Mouse (Mus musculus) stomach, postnatal 0 days (tissue): ENCODE results near the gene Hexim1. TPM values are rescaled to one million over a fixed set of nuclear protein-coding genes. Genes with fewer than 3 reads are reported as not detected.
A peak's percentile ranks its signal among the peaks of the same experiment; 100 is the strongest.

Experiments
- ATAC-seq: fragments of 200-750 bp; cut with Nextera tagmentation; 2 replicates; pipeline ENCODE4 v1.8.0; 2017; ENCODE audit not compliant: low FRiP score, low TSS enrichment
- DNase-seq: peaks from one replicate; pipeline ENCODE4 v3.0.0-alpha.2; 2016; ENCODE audit warnings: low spot score
- H3K27ac ChIP-seq: fragments of 300-500 bp; sonication (generic); replicated peaks from 2 replicates; pipeline ENCODE4 v1.5.1; 2014; ENCODE audit warnings: mild to moderate bottlenecking, control low read depth
- H3K27me3 ChIP-seq: fragments of 300-500 bp; sonication (generic); 2 replicates; pipeline ENCODE4 v1.6.1; 2014; ENCODE audit warnings: low read length; ENCODE audit not compliant: control insufficient read depth, insufficient read depth
- H3K36me3 ChIP-seq: fragments of 300-500 bp; sonication (generic); 2 replicates; pipeline ENCODE4 v1.6.1; 2014; ENCODE audit warnings: low read length, mixed read lengths; ENCODE audit not compliant: control insufficient read depth, insufficient read depth
- H3K4me1 ChIP-seq: fragments of 300-500 bp; sonication (generic); replicated peaks from 2 replicates; pipeline ENCODE4 v1.6.1; 2014; ENCODE audit warnings: antibody characterized with exemption; ENCODE audit not compliant: control insufficient read depth, insufficient read depth
- H3K4me2 ChIP-seq: fragments of 300-500 bp; sonication (generic); replicated peaks from 2 replicates; pipeline ENCODE4 v1.6.1; 2014; ENCODE audit warnings: low read depth, mild to moderate bottlenecking, control low read depth, moderate library complexity
- H3K4me3 ChIP-seq: fragments of 300-500 bp; sonication (generic); 2 replicates; pipeline ENCODE4 v1.5.1; 2014; ENCODE audit warnings: low read depth, low read length, control low read depth
- H3K9ac ChIP-seq: fragments of 300-500 bp; sonication (generic); 2 replicates; pipeline ENCODE4 v1.6.1; 2014; ENCODE audit warnings: mild to moderate bottlenecking, low read length, control low read depth, mixed read lengths
- H3K9me3 ChIP-seq: fragments of 300-500 bp; sonication (generic); 2 replicates; pipeline ENCODE4 v1.6.1; 2016; ENCODE audit warnings: low read length; ENCODE audit not compliant: control insufficient read depth
- CTCF ChIP-seq: IDR thresholded peaks from 2 replicates; pipeline ENCODE4 v1.5.1; 2016; ENCODE audit warnings: antibody characterized with exemption, low read depth, mild to moderate bottlenecking, moderate library complexity
- EP300 ChIP-seq: optimal IDR thresholded peaks from 2 replicates; pipeline ENCODE3; 2016; ENCODE audit warnings: antibody characterized with exemption
- WGBS: fragments of 180-500 bp; shearing (Covaris S2); extraction: QIAGEN DNeasy Blood & Tissue Kit; methylation state at CpG from one replicate; pipeline ENCODE4 v1.1.7; 2014; 5-methylcytosine and 5-hydroxymethylcytosine counted together
- polyA plus RNA-seq: library from polyadenylated mRNA; unstranded; fragments of >200 nt; fragmentation: Nextera tagmentation; extraction: Ambion mirVana; gene quantifications from 2 replicates; pipeline ENCODE4 v1.2.1, GENCODE M21; 2015

The Hexim1 gene
- polyA plus RNA-seq, 1 experiment from 2014 or later = 3.8 TPM

DNA sequence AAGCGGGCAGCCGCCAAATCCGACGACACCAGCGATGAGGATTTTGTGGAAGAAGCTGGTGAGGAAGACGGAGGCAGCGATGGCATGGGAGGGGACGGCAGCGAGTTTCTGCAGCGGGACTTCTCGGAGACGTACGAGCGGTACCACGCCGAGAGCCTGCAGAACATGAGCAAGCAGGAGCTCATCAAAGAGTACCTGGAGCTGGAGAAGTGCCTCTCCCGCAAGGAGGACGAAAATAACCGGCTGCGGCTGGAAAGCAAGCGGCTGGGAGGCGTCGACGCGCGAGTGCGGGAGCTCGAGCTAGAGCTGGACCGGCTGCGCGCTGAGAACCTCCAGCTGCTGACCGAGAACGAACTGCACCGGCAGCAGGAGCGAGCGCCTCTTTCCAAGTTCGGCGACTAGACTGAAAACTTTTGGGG is 1.6 kb downstream of the Hexim1 start:
- Histone ChIP-seq H3K4me2 (peak overlapping the region; percentile 86), H3K36me3 (no peaks in the 10 kb centered on the region), H3K27me3 (no peaks in the 10 kb centered on the region), H3K4me3 (peak overlapping the region; percentile 70), H3K9ac (peak overlapping the region; percentile 64), H3K9me3 (no peaks in the 10 kb centered on the region), H3K27ac (peak overlapping the region; percentile 91), H3K4me1 (peaks cover 10% of the 10 kb centered on the region)
- TF ChIP-seq EP300 = no peak
- TF ChIP-seq CTCF = no peak
- DNase-seq (peak; percentile 67), ATAC-seq (no peak)
- under 1% methylated on average over 38 of the region's 38 CpGs for WGBS

DNA sequence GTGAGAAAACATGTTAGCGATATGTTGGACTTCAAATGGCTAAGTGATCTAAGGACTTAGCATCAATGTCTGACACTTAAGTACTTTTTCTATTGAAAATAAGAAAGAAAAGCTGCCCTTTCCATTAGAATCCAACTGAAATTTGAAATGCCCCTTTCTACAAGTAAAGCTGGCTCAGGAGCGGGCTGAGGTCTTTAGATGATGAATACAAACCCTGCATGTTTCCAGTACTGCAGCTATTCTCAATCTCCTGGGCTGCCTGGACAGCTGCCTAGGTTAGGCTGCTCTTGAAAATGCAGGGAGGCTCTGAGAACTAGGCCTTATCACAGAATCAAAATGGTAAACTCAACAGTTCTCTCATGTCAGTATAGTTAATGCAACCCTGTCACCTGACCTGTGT is 2.8 kb downstream of the Hexim1 start:
- no peak overlapping the region for H3K9ac ChIP-seq
- H3K4me3 ChIP-seq = peak overlapping the region; percentile 70; the same call in 1 of the 2 replicates
- peak overlapping the region; percentile 86 for H3K4me2 ChIP-seq
- peaks cover 9% of the 10 kb centered on the region; the same call in 1 of the 2 replicates for H3K4me1 ChIP-seq
- H3K27ac ChIP-seq = no peak overlapping the region
- DNase-seq (no peak), ATAC-seq (no peak)
- H3K9me3 ChIP-seq = no peaks in the 10 kb centered on the region
- no peaks in the 10 kb centered on the region for H3K36me3 ChIP-seq
- TF ChIP-seq EP300 (no peak), CTCF (no peak)
- no peaks in the 10 kb centered on the region for H3K27me3 ChIP-seq
- WGBS = 66% methylated on average over 2 of the region's 2 CpGs

DNA sequence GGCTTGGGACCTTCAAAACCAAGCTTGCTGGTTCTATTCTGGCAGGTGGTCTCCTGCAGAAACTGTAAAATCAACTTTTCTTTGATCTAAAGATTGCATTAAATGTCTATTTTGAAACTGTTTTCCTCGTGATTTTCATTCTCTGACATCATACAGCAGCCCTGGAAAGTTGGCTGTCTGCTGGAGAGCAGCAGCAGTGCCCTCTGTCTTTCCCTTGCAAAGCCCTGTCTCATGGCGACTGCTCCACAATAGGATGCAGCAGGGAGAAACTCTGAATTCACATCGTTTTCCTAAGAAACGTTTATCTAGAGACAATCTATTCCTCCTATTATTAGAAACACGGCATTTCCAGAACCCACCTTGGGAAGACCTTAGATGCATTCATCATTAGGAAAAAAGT is 3.6 kb downstream of the Hexim1 start:
- Histone ChIP-seq H3K4me2 (no peak overlapping the region), H3K9me3 (no peaks in the 10 kb centered on the region), H3K27ac (no peak overlapping the region), H3K4me1 (peaks cover 6% of the 10 kb centered on the region; the same call in 1 of the 2 replicates), H3K36me3 (no peaks in the 10 kb centered on the region), H3K27me3 (no peaks in the 10 kb centered on the region), H3K4me3 (no peak overlapping the region), H3K9ac (no peak overlapping the region)
- no peak for DNase-seq
- ATAC-seq = no peak
- no peak for TF ChIP-seq EP300
- peak; percentile 36; the same call in 1 of the 2 replicates for TF ChIP-seq CTCF
- 45% methylated on average over 5 of the region's 5 CpGs for WGBS

DNA sequence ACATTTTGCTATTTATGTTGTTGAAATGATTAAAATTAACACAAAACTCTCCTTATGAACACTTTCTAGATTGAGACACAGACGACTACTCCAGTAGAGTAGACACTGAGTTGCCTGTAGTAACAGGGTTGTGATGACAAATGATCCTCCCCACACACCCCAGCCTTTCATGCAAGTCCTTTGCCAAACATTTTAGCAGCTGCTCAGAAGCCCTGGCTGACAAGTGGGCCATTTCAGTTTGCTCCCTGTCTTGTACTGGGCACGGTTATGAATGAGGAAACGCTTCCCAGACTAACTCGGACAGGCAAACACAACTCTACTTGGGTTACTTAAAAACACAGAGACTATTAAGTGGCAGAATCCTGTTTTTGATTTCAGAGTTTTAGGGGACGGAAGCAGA is 4.3 kb downstream of the Hexim1 start:
- no peak for TF ChIP-seq CTCF
- Histone ChIP-seq H3K4me2 (no peak overlapping the region), H3K27ac (no peak overlapping the region), H3K4me3 (no peak overlapping the region), H3K27me3 (no peaks in the 10 kb centered on the region), H3K9ac (no peak overlapping the region), H3K9me3 (no peaks in the 10 kb centered on the region), H3K4me1 (peaks cover 3% of the 10 kb centered on the region; the same call in 1 of the 2 replicates), H3K36me3 (no peaks in the 10 kb centered on the region)
- DNase-seq (peak; percentile 19), ATAC-seq (no peak)
- WGBS = 31% methylated on average over 5 of the region's 5 CpGs

DNA sequence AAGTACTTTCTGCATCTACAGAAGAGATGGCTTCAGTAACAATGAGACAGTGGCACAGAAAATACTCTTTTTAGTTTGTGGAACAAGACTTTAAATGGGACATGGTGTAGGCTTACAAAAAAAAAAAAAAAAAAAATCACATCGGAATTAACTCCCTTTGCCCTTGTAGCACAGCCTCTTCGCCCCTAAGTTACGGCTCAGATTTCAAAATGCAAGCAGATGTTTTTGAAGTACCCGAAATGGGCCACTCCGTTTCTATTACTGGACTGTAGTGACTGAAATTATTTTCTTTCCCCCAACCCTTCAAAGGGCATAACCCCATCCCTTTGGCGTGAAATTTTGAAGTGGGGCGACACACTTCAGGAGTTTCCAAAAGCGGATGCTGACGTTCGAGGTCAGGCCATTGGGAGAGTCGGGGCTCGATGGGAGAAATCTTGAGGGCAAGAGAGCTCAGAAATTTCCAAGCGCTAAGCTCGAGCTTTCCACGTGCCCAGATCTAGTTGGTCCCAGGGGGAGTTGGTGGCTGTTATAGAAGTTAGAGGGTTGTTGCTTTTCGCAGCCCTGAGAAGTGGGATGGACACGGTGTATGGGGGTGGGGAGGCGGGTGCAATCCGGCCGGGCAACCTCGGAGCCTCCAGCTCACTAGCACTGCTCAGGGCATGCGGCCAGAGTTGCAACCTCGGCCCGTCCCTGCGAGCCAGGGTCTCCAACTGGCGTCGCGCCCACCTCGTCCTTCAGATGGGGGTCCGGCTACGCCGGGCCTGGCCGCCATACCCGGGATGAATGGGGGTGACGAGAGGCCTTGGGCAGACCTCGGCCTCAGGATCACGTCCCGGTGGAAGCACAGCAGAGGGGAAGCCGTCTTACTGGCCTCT is 15.9 kb downstream of the Hexim1 start, which contains the start of gene Hexim2:
Hexim2 (plus strand) TSS at position 729 of the 875 bp plus-strand sequence.
- Histone ChIP-seq H3K4me1 (peaks cover 10% of the 10 kb centered on the region; the same call in 1 of the 2 replicates), H3K9me3 (no peaks in the 10 kb centered on the region), H3K27ac (peak within 1 kb of the TSS; percentile 98), H3K27me3 (no peaks in the 10 kb centered on the region), H3K9ac (peak within 1 kb of the TSS; percentile 100), H3K36me3 (no peaks in the 10 kb centered on the region), H3K4me3 (peak within 1 kb of the TSS; percentile 96), H3K4me2 (peak within 1 kb of the TSS; percentile 70)
- WGBS = under 1% methylated on average over 39 of the region's 39 CpGs
- TF ChIP-seq EP300 (no peak), CTCF (no peak)
- peak; percentile 68 for DNase-seq
- peak; percentile 42 for ATAC-seq
